Mouse (Mus musculus): ENCODE results near the gene Ric8a.

Ric8a gene

GRCm38 (mm10) chr7:140856785-140857549 is at the start of gene Ric8a:
Gene Ric8a (plus strand): TSS chr7:140856957.
- DNase-seq (ENCODE audit: low read depth, low spot score): no peak

GRCm38 (mm10) chr7:140810496-140810895 is 46.3 kb upstream of the Ric8a start:
- no peak for DNase-seq (ENCODE audit: low read depth, low spot score)

GRCm38 (mm10) chr7:140811714-140812113 is 45.0 kb upstream of the Ric8a start:
- no peak for DNase-seq (ENCODE audit: low read depth, low spot score)

GRCm38 (mm10) chr7:140812850-140813249 is 43.9 kb upstream of the Ric8a start:
- no peak for DNase-seq (ENCODE audit: low read depth, low spot score)

- no peak for DNase-seq (ENCODE audit: low read depth, low spot score)
These were observed 36.6 kb upstream of the Ric8a start for GRCm38 (mm10) chr7:140820173-140820572.

- no peak for DNase-seq (ENCODE audit: low read depth, low spot score)
These were observed 35.5 kb upstream of the Ric8a start for GRCm38 (mm10) chr7:140821305-140821652.

GRCm38 (mm10) chr7:140821653-140822329 is 35.0 kb upstream of the Ric8a start, which contains the start of gene Zfp941:
Gene Zfp941 (minus strand): TSS chr7:140822178.
- DNase-seq (ENCODE audit: low read depth, low spot score): no peak

GRCm38 (mm10) chr7:140822731-140823130 is 34.0 kb upstream of the Ric8a start:
- DNase-seq (ENCODE audit: low read depth, low spot score): no peak

- no peak for DNase-seq (ENCODE audit: low read depth, low spot score)
These were observed 28.4 kb upstream of the Ric8a start for GRCm38 (mm10) chr7:140828171-140828881.

- no peak for DNase-seq (ENCODE audit: low read depth, low spot score)
These were observed 25.3 kb upstream of the Ric8a start for GRCm38 (mm10) chr7:140831447-140831846.

GRCm38 (mm10) chr7:140833341-140833740 is 23.4 kb upstream of the Ric8a start:
- no peak for DNase-seq (ENCODE audit: low read depth, low spot score)

- no peak for DNase-seq (ENCODE audit: low read depth, low spot score)
These were observed 21.6 kb upstream of the Ric8a start, which contains the start of gene Urah for GRCm38 (mm10) chr7:140834968-140835757. Gene Urah (plus strand): TSS chr7:140835018.

GRCm38 (mm10) chr7:140835758-140836087 is 21.0 kb upstream of the Ric8a start:
- DNase-seq (ENCODE audit: low read depth, low spot score): no peak

- no peak for DNase-seq (ENCODE audit: low read depth, low spot score)
These were observed 20.3 kb upstream of the Ric8a start for GRCm38 (mm10) chr7:140836243-140837115.

- no peak for DNase-seq (ENCODE audit: low read depth, low spot score)
These were observed 17.2 kb upstream of the Ric8a start for GRCm38 (mm10) chr7:140839556-140839955.

- no peak for DNase-seq (ENCODE audit: low read depth, low spot score)
These were observed 15.7 kb upstream of the Ric8a start for GRCm38 (mm10) chr7:140840750-140841735.

GRCm38 (mm10) chr7:140843806-140844205 is 13.0 kb upstream of the Ric8a start:
- no peak for DNase-seq (ENCODE audit: low read depth, low spot score)

- peak; percentile 67 for DNase-seq (ENCODE audit: low read depth, low spot score)
These were observed 11.7 kb upstream of the Ric8a start, which contains the start of gene Scgb1c1 for GRCm38 (mm10) chr7:140844905-140845665. Gene Scgb1c1 (plus strand): TSS chr7:140845547.

GRCm38 (mm10) chr7:140845683-140846082 is 11.1 kb upstream of the Ric8a start:
- DNase-seq (ENCODE audit: low read depth, low spot score): no peak

All from retina, adult 2 months (tissue).